Mouse (Mus musculus) midbrain, postnatal 0 days (tissue): ENCODE data around the gene Mga. TPM values are rescaled to one million over a fixed set of nuclear protein-coding genes. Genes with fewer than 3 reads are reported as not detected.

Experiments
- ATAC-seq: fragments of 200-750 bp; cut with Nextera tagmentation; 2 replicates; pipeline ENCODE4 v1.8.0; 2017; ENCODE audit warnings: moderate number of reproducible peaks, mild to moderate bottlenecking, moderate TSS enrichment, moderate library complexity; ENCODE audit not compliant: low FRiP score
- DNase-seq: peaks from one replicate; pipeline ENCODE4 v3.0.0-alpha.2; 2015; ENCODE audit warnings: low spot score
- H3K27ac ChIP-seq: fragments of 300-500 bp; sonication (generic); 2 replicates; pipeline ENCODE4 v1.5.1; 2014; ENCODE audit warnings: low read depth, mild to moderate bottlenecking, low read length, mixed read lengths
- H3K27me3 ChIP-seq: fragments of 300-500 bp; sonication (generic); 2 replicates; pipeline ENCODE4 v1.6.1; 2014; ENCODE audit warnings: low read length, control low read depth, mixed read lengths; ENCODE audit not compliant: insufficient read depth
- H3K36me3 ChIP-seq: fragments of 300-500 bp; sonication (generic); 2 replicates; pipeline ENCODE4 v1.6.1; 2014; ENCODE audit warnings: low read length, control low read depth, mixed read lengths; ENCODE audit not compliant: insufficient read depth
- H3K4me1 ChIP-seq: fragments of 300-500 bp; sonication (generic); 2 replicates; pipeline ENCODE4 v1.6.1; 2014; ENCODE audit warnings: mild to moderate bottlenecking, control low read depth, antibody characterized with exemption, low read length, mixed read lengths; ENCODE audit not compliant: insufficient read depth
- H3K4me2 ChIP-seq: fragments of 300-500 bp; sonication (generic); 2 replicates; pipeline ENCODE4 v1.6.1; 2014; ENCODE audit warnings: low read depth, mild to moderate bottlenecking, low read length, mixed read lengths; ENCODE audit not compliant: poor library complexity, severe bottlenecking
- H3K4me3 ChIP-seq: fragments of 300-500 bp; sonication (generic); 2 replicates; pipeline ENCODE4 v1.5.1; 2014; ENCODE audit warnings: low read depth, mild to moderate bottlenecking, low read length, moderate library complexity
- H3K9ac ChIP-seq: fragments of 300-500 bp; sonication (generic); replicated peaks from 2 replicates; pipeline ENCODE4 v1.6.1; 2014; ENCODE audit warnings: mild to moderate bottlenecking, low read length, moderate library complexity, mixed read lengths; ENCODE audit not compliant: poor library complexity, severe bottlenecking
- H3K9me3 ChIP-seq: fragments of 300-500 bp; sonication (generic); 2 replicates; pipeline ENCODE4 v1.6.1; 2016; ENCODE audit warnings: low read length, control low read depth
- CTCF ChIP-seq: IDR thresholded peaks from 2 replicates; pipeline ENCODE4 v1.5.1; 2016; ENCODE audit warnings: antibody characterized with exemption, mild to moderate bottlenecking
- WGBS: fragments of 180-500 bp; shearing (Covaris S2); extraction: QIAGEN DNeasy Blood & Tissue Kit; methylation state at CpG from one replicate; pipeline ENCODE4 v1.1.7; 2014; 5-methylcytosine and 5-hydroxymethylcytosine counted together
- polyA plus RNA-seq: library from polyadenylated mRNA; unstranded; fragments of >200 nt; fragmentation: Nextera tagmentation; extraction: Ambion mirVana; gene quantifications from 2 replicates; pipeline ENCODE4 v1.2.1, GENCODE M21; 2015
- total RNA-seq: library from RNA; depleted of rRNA; stranded (reverse); fragments of >200 nt; gene quantifications from 2 replicates; pipeline ENCODE4 v1.2.3, GENCODE M21; 2014

Gene Mga
- total and polyA plus RNA-seq, 2 experiments from 2014 or later = 16.2 to 75.1 TPM

DNA sequence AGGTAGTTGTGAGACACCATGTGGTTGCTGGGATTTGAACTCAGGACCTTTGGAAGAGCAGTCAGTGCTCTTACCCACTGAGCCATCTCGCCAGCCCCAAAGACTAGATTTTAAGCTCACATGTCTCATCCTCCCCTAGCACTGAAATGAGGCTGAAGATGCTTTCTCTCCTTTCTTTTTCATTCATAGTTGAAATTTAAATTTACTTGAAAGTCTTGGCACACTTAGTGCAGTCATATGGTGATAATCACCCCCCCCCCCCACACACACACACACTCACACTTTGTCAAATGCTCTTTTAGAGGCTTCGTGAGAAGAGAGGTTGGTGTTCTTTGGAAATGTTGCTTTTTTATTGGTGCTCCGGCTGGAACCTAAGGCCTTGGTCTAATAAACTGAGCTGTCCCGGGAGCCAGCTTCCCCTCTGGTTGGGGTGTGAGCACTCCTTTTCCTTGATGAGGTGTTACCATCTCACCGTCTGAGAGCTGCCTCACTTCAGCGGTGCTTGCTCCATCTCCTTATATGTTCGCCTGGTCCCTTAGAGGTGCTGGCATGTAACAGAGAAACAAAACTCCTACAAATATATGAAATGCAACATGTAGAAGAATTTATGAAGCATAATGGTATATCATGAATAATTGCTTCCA lies 83.4 kb downstream of the Mga start:
- peaks cover 7% of the 10 kb centered on the region; the same call in 1 of the 2 replicates for H3K36me3 ChIP-seq
- TF ChIP-seq CTCF = no peak
- no peaks in the 10 kb centered on the region; the same call in 1 of the 2 replicates for H3K4me1 ChIP-seq
- 91% methylated on average over 7 of the region's 7 CpGs for WGBS
- H3K9me3 ChIP-seq = no peaks in the 10 kb centered on the region
- no peaks in the 10 kb centered on the region for H3K27me3 ChIP-seq
- H3K9ac ChIP-seq = no peak overlapping the region
- H3K4me2 ChIP-seq = no peak overlapping the region
- no peak overlapping the region for H3K27ac ChIP-seq
- no peak for ATAC-seq
- no peak overlapping the region for H3K4me3 ChIP-seq
- DNase-seq = no peak

DNA sequence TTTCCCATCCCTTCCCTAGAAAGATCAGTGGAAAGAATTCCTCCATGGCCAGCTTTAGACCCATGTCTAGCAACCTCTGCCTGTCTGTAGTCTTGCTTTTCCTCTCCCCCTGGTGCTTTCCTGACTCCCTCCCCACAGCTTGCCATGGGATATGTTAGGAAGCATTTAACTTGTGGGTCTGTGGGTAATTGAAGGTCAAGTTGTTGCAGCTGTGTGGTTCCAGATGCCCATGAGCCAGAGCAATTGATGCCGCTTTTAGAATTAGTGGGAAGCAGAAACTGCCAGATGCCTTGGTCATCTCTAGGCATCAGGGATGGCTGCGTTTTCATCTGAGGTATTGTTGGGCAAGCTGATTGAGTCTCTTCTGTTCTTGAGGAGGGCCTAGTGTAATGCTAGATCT lies 84.6 kb downstream of the Mga start:
- ATAC-seq = no peak
- no peak for TF ChIP-seq CTCF
- 89% methylated on average over 2 of the region's 2 CpGs for WGBS

DNA sequence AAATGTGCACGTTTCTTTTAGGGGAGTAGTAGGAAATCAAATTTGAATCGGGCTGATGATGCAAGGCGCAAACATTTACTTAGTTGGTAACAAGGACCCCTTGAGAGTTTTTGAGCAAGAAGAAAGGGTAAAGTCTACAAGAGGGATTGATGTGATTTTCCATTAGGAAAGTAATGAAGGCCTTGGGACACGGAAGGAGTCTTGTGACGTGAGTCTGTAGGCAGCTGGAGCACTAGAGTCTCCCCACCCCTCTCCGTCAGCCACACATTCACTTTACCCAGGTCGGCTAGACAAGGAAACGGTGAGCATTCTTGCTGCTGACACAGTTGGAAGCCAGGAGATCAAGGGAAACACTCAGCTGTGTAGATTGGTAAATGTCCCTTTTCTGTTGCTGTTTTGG lies 88.8 kb downstream of the Mga start:
- H3K4me2 ChIP-seq = no peak overlapping the region
- H3K4me1 ChIP-seq = no peaks in the 10 kb centered on the region
- WGBS = 67% methylated on average over 8 of the region's 8 CpGs
- no peak overlapping the region for H3K4me3 ChIP-seq
- no peaks in the 10 kb centered on the region for H3K9me3 ChIP-seq
- H3K36me3 ChIP-seq = peaks cover 7% of the 10 kb centered on the region; the same call in 1 of the 2 replicates
- no peak overlapping the region for H3K27ac ChIP-seq
- ATAC-seq (no peak), DNase-seq (no peak)
- no peak overlapping the region for H3K9ac ChIP-seq
- TF ChIP-seq CTCF = no peak
- H3K27me3 ChIP-seq = no peaks in the 10 kb centered on the region

More for the DNA sequence above, 84.6 kb downstream of the Mga start:
- no peak overlapping the region for H3K27ac ChIP-seq
- no peak overlapping the region for H3K4me2 ChIP-seq
- H3K27me3 ChIP-seq = no peaks in the 10 kb centered on the region
- no peak overlapping the region for H3K9ac ChIP-seq
- no peaks in the 10 kb centered on the region for H3K9me3 ChIP-seq
- no peak overlapping the region for H3K4me3 ChIP-seq
- DNase-seq = no peak
- peaks cover 7% of the 10 kb centered on the region; the same call in 1 of the 2 replicates for H3K36me3 ChIP-seq
- H3K4me1 ChIP-seq = no peaks in the 10 kb centered on the region; the same call in 1 of the 2 replicates

DNA sequence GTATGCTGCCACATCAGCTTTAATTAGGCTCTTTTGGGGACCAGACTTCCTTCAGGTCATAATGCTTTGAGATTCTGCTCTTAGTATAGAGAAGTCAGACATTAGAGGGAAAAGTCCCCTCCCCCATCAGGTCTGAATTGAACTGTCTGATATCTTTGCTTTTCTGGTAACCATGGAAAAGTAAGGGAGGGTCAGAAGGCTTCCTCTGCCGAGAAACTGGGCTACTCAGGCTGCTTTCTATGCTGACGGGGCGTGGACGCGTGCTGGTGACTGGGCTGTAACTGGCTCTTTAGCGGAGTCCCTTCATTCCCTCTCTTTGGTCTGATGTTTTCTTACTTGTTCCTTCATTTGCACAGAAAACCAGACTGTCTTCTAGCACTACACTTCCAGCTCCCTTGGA lies 89.3 kb downstream of the Mga start:
- Histone ChIP-seq H3K9me3 (no peaks in the 10 kb centered on the region), H3K27ac (no peak overlapping the region), H3K4me1 (no peaks in the 10 kb centered on the region), H3K36me3 (peaks cover 7% of the 10 kb centered on the region; the same call in 1 of the 2 replicates), H3K27me3 (no peaks in the 10 kb centered on the region), H3K4me3 (no peak overlapping the region), H3K4me2 (no peak overlapping the region), H3K9ac (no peak overlapping the region)
- 71% methylated on average over 6 of the region's 6 CpGs for WGBS
- DNase-seq (no peak), ATAC-seq (no peak)
- TF ChIP-seq CTCF = no peak

DNA sequence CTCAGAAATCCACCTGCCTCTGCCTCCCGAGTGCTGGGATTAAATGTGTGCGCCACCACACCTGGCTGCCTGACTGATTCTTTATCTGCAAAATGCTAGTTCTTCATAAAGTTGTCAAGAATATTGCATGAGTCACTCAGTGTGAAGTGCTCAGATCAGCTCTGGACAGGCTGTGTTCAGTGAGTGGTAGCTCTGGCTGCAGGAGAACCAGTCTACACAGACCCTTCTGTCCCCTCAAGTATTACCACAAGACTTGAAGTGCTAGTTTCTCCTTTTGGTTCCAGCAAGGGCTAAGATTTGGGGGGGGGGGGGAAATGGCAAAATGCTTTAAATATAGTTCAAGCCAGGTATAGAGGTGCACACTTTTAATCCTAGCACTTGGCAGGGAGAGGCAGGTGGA lies 90.4 kb downstream of the Mga start:
- 98% methylated on average over 2 of the region's 2 CpGs for WGBS
- no peak for DNase-seq
- no peaks in the 10 kb centered on the region for H3K27me3 ChIP-seq
- no peaks in the 10 kb centered on the region for H3K4me1 ChIP-seq
- H3K9ac ChIP-seq = no peak overlapping the region
- no peak overlapping the region for H3K4me3 ChIP-seq
- no peaks in the 10 kb centered on the region; the same call in 1 of the 2 replicates for H3K36me3 ChIP-seq
- H3K4me2 ChIP-seq = no peak overlapping the region
- H3K9me3 ChIP-seq = no peaks in the 10 kb centered on the region
- no peak for TF ChIP-seq CTCF
- no peak for ATAC-seq
- no peak overlapping the region for H3K27ac ChIP-seq

DNA sequence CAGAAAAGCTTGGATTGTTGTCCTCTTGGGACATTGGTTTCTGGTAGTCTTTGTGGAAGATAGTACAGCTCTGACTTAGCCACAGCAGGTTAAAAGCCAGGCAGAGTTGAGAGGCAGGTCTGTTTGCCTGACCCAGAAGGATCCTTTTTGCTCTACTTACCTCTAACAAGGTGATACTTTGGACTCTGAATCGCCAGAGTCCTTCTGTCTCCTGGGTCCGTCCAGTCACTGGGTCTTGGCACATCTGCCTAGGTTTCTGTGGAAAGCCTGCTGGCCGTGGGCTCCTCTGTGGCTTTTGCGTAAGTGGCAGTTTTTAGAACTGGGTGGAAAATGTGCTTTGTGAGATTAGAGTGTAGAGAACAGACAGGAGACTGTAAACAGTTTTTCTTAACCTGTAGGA lies 91.9 kb downstream of the Mga start:
- no peak for DNase-seq
- Histone ChIP-seq H3K4me2 (no peak overlapping the region), H3K27me3 (no peaks in the 10 kb centered on the region), H3K9ac (no peak overlapping the region), H3K4me3 (no peak overlapping the region), H3K27ac (no peak overlapping the region), H3K36me3 (no peaks in the 10 kb centered on the region; the same call in 1 of the 2 replicates), H3K4me1 (no peaks in the 10 kb centered on the region), H3K9me3 (no peaks in the 10 kb centered on the region)
- no peak for TF ChIP-seq CTCF
- no peak for ATAC-seq
- WGBS = 97% methylated on average over 4 of the region's 4 CpGs
